Comparison of ENCODE assay signal across 37 mouse cellular contexts in genomic region chr1:88282301-88282700, GRCm38 (mm10). TPM values are rescaled to one million over a fixed set of nuclear protein-coding genes. Genes with fewer than 3 reads are reported as not detected.
"Had no signal": no experiment of that assay in that cellular context is flagged by ENCODE, and none has a peak within 500 bp of the region (broad histone marks: within the 10 kb centered on the region; RNA-seq: fewer than 3 reads in every experiment).

No protein-coding gene starts in this region.

- H3K36me3 ChIP-seq: embryonic facial prominence, embryonic 10.5 days; embryonic facial prominence, embryonic 12.5 days; embryonic facial prominence, embryonic 13.5 days; embryonic facial prominence, embryonic 15.5 days; forebrain, embryonic 10.5 days; forebrain, embryonic 12.5 days; forebrain, embryonic 15.5 days had no signal

- H3K9ac ChIP-seq: embryonic facial prominence, embryonic 12.5 days; embryonic facial prominence, embryonic 13.5 days; embryonic facial prominence, embryonic 15.5 days; forebrain, embryonic 12.5 days; forebrain, embryonic 13.5 days; forebrain, embryonic 15.5 days; forebrain, postnatal 0 days had no signal

- H3K27me3 ChIP-seq: embryonic facial prominence, embryonic 12.5 days; embryonic facial prominence, embryonic 13.5 days; embryonic facial prominence, embryonic 15.5 days; forebrain, embryonic 12.5 days; forebrain, embryonic 13.5 days; forebrain, embryonic 15.5 days had no signal

- H3K27ac ChIP-seq: embryonic facial prominence, embryonic 10.5 days; embryonic facial prominence, embryonic 12.5 days; embryonic facial prominence, embryonic 13.5 days; embryonic facial prominence, embryonic 15.5 days; forebrain, embryonic 10.5 days; forebrain, embryonic 12.5 days; forebrain, embryonic 13.5 days; forebrain, embryonic 15.5 days; gastrocnemius, adult 2 months; heart, adult 2 months had no signal

- H3K4me3 ChIP-seq: embryonic facial prominence, embryonic 10.5 days; embryonic facial prominence, embryonic 12.5 days; embryonic facial prominence, embryonic 13.5 days; embryonic facial prominence, embryonic 15.5 days; erythroblast, embryonic 14.5 days; forebrain, embryonic 10.5 days; forebrain, embryonic 12.5 days; forebrain, embryonic 13.5 days; forebrain, embryonic 15.5 days; gastrocnemius, adult 2 months; heart, adult 2 months had no signal

- H3K4me1 ChIP-seq: embryonic facial prominence, embryonic 10.5 days; embryonic facial prominence, embryonic 12.5 days; forebrain, embryonic 10.5 days had no signal

- H3K4me2 ChIP-seq: embryonic facial prominence, embryonic 12.5 days; embryonic facial prominence, embryonic 13.5 days; embryonic facial prominence, embryonic 15.5 days; forebrain, embryonic 12.5 days; forebrain, embryonic 13.5 days; forebrain, embryonic 15.5 days had no signal

- DNase-seq: cerebellum, adult 8-10 months; cerebellum, adult 9-10 months; cerebellum, adult 9-11 months; cerebellum, postnatal 10 days; cerebellum, postnatal 14 days; cerebellum, postnatal 25 days; cerebellum, postnatal 36 days; embryo, embryonic 11 days; forebrain, postnatal 0 days; gastrocnemius, adult 2 months; gastrocnemius, postnatal 10 days; gastrocnemius, postnatal 14 days; gastrocnemius, postnatal 25 days; gastrocnemius, postnatal 36 days; heart, adult 11 months; heart, adult 18-20 months; heart, adult 2 months had no signal

- ATAC-seq: forebrain, embryonic 13.5 days; forebrain, embryonic 15.5 days; forebrain, embryonic 16.5 days; forebrain, postnatal 0 days had no signal

RNA-seq across cellular contexts. Expression of gene Trpm8, which starts 4.8 kb away (rescaled TPM):
- total RNA-seq: common myeloid progenitor, adult 5-6 weeks; gastrocnemius, adult 18-20 months; gastrocnemius, adult 2 months; gastrocnemius, adult 8-10 months; gastrocnemius, postnatal 10 days; gastrocnemius, postnatal 14 days; gastrocnemius, postnatal 25 days; gastrocnemius, postnatal 36 days; gastrocnemius, postnatal 4 days; granulocyte monocyte progenitor cell, adult 5-6 weeks; heart, adult 18-20 months; heart, adult 2 months; heart, adult 8-10 months had no signal
- polyA plus RNA-seq: embryonic facial prominence, embryonic 10.5 days; embryonic facial prominence, embryonic 11.5 days; embryonic facial prominence, embryonic 12.5 days; embryonic facial prominence, embryonic 13.5 days; erythroblast, embryonic 14.5 days; forebrain, embryonic 10.5 days; forebrain, embryonic 11.5 days; forebrain, embryonic 12.5 days; gonadal fat pad, adult 2 months; heart, adult 2 months had no signal

RNA-seq across cellular contexts. Expression of gene Mroh2a, which starts 55.5 kb away (rescaled TPM):
- total RNA-seq: forebrain, postnatal 0 days; gastrocnemius, adult 18-20 months; gastrocnemius, adult 2 months; gastrocnemius, adult 8-10 months; gastrocnemius, postnatal 14 days; gastrocnemius, postnatal 25 days; gastrocnemius, postnatal 36 days; heart, adult 18-20 months had no signal
- polyA plus RNA-seq: cortical plate, adult 2 months; erythroblast, embryonic 14.5 days had no signal
